Mouse (Mus musculus) testis, adult 2 months (tissue): ENCODE results near the gene Map1b. TPM values are rescaled to one million over a fixed set of nuclear protein-coding genes. Genes with fewer than 3 reads are reported as not detected.

Source experiments
- H3K27ac ChIP-seq: fragments of 200-500 bp; 2 replicates; pipeline ENCODE4 v1.5.1; 2012; ENCODE audit warnings: low read depth, low read length; ENCODE audit not compliant: control insufficient read depth, insufficient read depth
- H3K27me3 ChIP-seq: fragments of 200-500 bp; 2 replicates; pipeline ENCODE4 v1.6.1; 2012; ENCODE audit warnings: mild to moderate bottlenecking, low read length, moderate library complexity; ENCODE audit not compliant: control insufficient read depth, insufficient read depth
- H3K36me3 ChIP-seq: fragments of 200-500 bp; 2 replicates; pipeline ENCODE4 v1.6.1; 2012; ENCODE audit warnings: mild to moderate bottlenecking, low read length; ENCODE audit not compliant: control insufficient read depth, insufficient read depth
- H3K4me1 ChIP-seq: fragments of 200-500 bp; 2 replicates; pipeline ENCODE4 v1.6.1; 2012; ENCODE audit warnings: low read length; ENCODE audit not compliant: control insufficient read depth, insufficient read depth
- H3K4me3 ChIP-seq: fragments of 200-500 bp; 2 replicates; pipeline ENCODE4 v1.5.1; 2012; ENCODE audit warnings: low read depth, mild to moderate bottlenecking, low read length, moderate library complexity, mixed read lengths; ENCODE audit not compliant: control insufficient read depth
- CTCF ChIP-seq: fragments of 200-500 bp; IDR thresholded peaks from 2 replicates; pipeline ENCODE4 v1.5.1; 2012; ENCODE audit warnings: low read depth, mild to moderate bottlenecking, inconsistent platforms, low read length, moderate library complexity; ENCODE audit not compliant: control insufficient read depth, insufficient read depth, insufficient replicate concordance
- POLR2A ChIP-seq: fragments of 200-500 bp; IDR thresholded peaks from 2 replicates; pipeline ENCODE4 v1.6.1; 2012; ENCODE audit warnings: low read depth, mild to moderate bottlenecking, inconsistent platforms, low read length, moderate library complexity; ENCODE audit not compliant: control insufficient read depth
- polyA plus RNA-seq: library from polyadenylated mRNA; depleted of rRNA; stranded (reverse); fragments of >200 nt; gene quantifications from 2 replicates; pipeline ENCODE4 v1.2.3, GENCODE M21; 2012

Map1b gene
- polyA plus RNA-seq, 1 experiment: 5.6 TPM

DNA sequence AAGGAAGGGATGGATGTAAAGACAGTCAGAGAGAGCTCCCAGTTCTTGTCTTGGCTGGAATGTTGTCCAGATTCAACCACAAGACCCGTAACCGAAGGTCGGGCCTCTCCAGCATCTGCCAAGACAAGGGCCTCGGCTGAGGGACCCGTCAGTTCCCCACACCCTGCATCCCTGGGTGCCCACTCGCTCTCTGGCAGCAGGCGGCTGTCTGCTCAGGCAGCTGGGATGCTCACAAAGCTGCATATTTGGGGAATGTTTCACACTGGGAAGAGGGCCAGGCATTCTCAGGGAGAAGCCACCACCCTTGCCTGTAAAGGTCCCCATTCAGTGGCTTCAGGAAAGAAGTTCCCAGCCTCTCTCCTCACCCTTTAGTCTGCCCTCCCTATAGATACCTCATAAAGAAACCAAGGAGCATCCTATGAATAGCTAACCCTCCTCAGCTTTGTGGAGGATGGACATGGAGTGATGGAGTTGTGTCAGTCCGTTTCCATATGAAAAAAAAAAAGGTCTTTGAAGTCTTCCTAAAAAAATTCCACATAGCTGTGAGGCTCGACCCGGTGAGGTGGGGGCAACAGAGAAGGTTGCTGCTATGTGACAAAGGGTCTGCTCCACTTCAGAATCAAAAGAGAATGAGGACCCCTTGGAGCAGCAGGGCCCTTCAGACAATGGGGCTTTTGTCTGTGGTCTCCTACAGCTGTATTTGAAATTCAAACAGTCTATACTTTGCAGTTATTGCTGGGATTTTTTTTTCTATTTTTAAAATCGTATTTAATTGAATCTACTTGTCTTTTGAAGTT, 68.7 kb downstream of the Map1b start:
- Histone ChIP-seq H3K27ac (no peak overlapping the region), H3K27me3 (no peaks in the 10 kb centered on the region), H3K4me3 (no peak overlapping the region), H3K36me3 (no peaks in the 10 kb centered on the region), H3K4me1 (no peaks in the 10 kb centered on the region; the same call in 1 of the 2 replicates)
- no peak for TF ChIP-seq POLR2A
- TF ChIP-seq CTCF: no peak

DNA sequence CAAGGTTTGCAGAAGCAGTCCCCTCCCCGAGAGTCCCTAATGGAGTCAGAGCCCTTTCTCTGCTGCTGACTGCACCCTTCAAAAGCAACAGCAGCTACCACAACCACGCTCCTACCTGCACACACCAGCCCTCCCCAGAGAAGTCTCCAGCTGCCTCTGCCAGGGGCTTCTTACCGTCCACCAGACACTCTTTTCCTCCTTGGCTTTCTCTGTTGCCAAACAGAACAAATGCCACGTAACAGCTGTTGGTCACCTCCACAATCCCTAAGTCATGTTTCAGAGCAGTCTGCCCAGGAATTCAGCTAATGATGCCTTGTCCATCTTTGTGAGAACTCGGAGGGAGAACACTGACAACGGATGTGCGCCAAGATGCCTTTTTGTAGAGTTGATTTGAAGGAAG, 69.3 kb downstream of the Map1b start:
- no peaks in the 10 kb centered on the region for H3K27me3 ChIP-seq
- no peaks in the 10 kb centered on the region; the same call in 1 of the 2 replicates for H3K4me1 ChIP-seq
- no peaks in the 10 kb centered on the region for H3K36me3 ChIP-seq
- no peak overlapping the region for H3K27ac ChIP-seq
- TF ChIP-seq CTCF (no peak), POLR2A (no peak)
- H3K4me3 ChIP-seq: no peak overlapping the region

DNA sequence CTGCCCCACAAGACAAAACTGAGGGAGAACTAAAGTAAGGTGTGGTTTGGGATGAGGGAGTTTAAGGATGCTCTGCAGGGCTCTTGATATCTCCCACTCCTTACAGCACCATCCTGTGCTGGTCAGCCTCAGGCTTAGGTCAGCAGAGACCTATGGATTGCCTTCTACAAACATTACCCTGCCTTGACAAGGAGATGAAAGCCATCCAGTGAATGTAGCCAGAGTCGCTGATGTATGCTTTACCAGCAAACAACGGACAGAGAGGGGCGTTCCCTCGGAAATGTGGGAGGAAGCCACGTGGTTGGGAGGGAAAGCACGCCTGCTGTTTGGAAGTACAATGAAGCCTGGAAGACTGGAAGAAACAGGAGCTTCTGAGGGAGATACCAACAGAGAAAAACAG, 71.5 kb downstream of the Map1b start:
- Histone ChIP-seq H3K36me3 (no peaks in the 10 kb centered on the region), H3K4me1 (no peaks in the 10 kb centered on the region; the same call in 1 of the 2 replicates), H3K27me3 (no peaks in the 10 kb centered on the region), H3K27ac (no peak overlapping the region), H3K4me3 (no peak overlapping the region)
- TF ChIP-seq POLR2A: no peak
- no peak for TF ChIP-seq CTCF

DNA sequence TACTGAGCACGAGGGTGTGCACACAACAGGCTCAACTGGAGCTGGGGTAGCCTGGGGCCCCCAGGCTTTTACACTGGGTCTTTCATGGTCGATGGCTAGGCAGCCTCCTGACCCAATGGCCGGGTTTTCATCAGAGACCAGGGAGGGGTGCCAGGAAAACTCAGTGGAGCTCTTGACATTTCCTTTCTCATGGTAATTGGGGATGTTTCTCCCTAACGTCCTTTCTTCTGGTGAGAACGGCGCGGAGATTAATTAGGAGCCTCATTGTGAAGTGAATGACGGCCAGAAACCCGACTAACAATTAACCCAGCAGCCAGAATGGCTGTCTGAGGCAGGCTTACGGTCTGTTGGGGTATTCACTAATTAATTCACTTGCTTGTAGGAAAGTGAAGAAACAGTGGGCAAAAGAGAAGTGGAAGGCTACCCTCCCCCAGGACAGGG, 71.9 kb downstream of the Map1b start:
- no peak overlapping the region for H3K4me3 ChIP-seq
- H3K27me3 ChIP-seq: no peaks in the 10 kb centered on the region
- H3K27ac ChIP-seq: no peak overlapping the region
- no peak for TF ChIP-seq POLR2A
- TF ChIP-seq CTCF: no peak
- no peaks in the 10 kb centered on the region; the same call in 1 of the 2 replicates for H3K4me1 ChIP-seq
- H3K36me3 ChIP-seq: no peaks in the 10 kb centered on the region

DNA sequence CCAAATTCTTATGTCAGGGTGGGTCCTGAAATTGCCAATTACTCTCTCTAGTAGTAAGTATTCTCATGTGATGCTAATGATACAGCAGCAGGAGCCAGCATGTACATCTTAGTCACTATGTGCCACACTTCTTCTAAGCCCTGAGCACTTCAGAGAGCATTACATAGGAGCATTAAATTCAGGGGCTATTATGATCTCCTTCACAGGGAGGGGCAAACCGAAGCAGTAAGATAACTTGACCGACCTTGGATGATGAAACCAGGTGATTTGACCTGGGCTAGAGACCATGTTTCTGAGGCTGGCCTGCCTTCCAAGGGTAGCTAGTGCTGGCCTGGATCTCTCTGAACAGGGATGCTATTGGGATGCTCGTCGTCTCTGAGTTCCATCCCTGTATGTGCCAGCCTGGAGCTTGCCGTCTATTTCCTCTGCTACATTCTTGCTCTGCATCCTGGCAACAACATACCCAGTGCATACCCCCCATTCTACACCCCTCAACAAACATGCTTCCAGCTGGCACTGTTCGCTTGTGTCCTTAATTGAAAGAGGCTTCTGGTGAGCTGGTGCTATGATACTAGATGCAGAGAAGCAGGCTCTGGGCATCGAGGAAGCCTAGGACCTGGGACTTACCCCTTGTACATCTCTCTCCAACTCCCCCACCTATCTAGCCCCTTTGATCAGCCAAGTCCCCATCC, 72.7 kb downstream of the Map1b start:
- H3K27me3 ChIP-seq: no peaks in the 10 kb centered on the region
- no peaks in the 10 kb centered on the region for H3K36me3 ChIP-seq
- no peak overlapping the region for H3K4me3 ChIP-seq
- H3K27ac ChIP-seq: no peak overlapping the region
- H3K4me1 ChIP-seq: no peaks in the 10 kb centered on the region; the same call in 1 of the 2 replicates
- TF ChIP-seq CTCF (no peak), POLR2A (no peak)

DNA sequence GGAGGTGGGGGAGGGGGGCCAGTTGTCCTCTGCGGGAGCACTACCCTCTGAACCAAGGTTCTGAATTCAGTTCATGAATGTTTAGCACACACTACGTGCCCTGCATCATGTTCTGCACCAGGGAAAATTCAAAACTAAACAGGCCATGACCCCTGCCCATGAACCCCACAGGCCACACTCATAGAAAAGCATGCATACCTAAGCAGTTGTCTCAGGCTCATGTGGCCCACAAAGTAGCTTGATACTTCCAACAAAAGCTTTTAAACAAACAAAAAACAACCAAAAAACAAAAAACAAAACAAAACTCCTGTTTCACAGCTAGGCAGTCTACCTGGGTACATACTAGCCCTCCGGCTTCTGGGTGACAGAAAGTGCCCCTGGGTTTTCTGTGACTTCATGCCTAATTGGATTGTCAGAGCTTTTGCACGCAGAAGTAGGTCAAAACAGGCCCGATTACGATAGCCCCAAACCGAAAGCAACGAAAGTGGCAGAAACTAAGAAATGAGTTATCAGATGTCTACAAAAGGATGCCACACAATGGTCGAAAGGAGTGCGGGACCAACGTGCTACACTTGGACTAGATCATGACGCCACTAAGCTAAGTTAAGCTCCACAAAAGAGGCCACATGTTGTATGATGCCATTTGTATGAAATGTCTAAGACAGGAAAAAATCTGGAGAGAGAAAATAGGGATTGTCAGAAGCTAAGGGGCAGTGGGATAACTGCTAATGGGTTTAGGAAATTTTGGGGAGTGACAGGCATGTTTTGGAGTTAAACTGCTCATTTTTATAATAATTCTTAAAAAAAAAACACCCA, 73.7 kb downstream of the Map1b start:
- Histone ChIP-seq H3K27me3 (no peaks in the 10 kb centered on the region), H3K27ac (no peak overlapping the region), H3K4me1 (no peaks in the 10 kb centered on the region; the same call in 1 of the 2 replicates), H3K4me3 (no peak overlapping the region), H3K36me3 (no peaks in the 10 kb centered on the region)
- TF ChIP-seq POLR2A (no peak), CTCF (no peak)

DNA sequence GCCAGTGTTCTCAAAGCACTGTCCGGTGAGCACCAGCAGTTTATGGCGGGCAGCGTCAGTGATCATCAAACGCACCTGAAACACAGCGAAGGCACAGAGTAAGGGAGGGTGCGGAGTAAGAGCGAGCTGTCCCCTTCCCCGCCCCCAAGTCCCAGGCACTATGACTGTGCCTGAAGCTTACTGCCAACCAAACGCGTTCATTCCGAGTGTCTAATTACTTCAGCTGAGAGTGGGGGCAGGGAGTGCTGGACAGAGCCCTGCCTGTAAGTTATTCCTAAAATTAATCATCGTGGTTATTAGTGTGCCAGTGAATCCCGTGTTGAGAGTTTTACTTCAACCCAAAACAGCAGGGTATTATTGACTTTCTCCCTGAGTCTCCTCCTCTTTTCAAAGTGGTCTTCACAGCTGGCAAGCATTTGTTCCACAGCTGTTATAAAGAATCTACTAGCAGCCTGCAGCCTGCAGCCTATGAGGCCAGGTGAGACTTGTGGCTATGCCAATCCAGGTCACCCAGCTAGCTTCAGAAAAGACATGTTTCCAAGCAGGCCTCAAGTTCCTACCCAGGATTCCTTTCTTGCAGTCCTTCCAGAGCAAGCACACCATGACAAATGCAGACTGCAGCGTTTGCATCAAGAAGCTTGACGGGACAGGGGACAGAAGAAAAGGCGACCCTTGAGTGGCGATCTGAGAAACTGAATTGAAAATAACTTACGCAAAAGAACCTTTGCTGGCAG, 74.5 kb downstream of the Map1b start:
- Histone ChIP-seq H3K4me3 (no peak overlapping the region), H3K27ac (no peak overlapping the region), H3K27me3 (no peaks in the 10 kb centered on the region), H3K4me1 (no peaks in the 10 kb centered on the region), H3K36me3 (no peaks in the 10 kb centered on the region)
- TF ChIP-seq POLR2A: no peak
- no peak for TF ChIP-seq CTCF
